Mouse (Mus musculus): ENCODE data around the gene Mdm2.

DNA sequence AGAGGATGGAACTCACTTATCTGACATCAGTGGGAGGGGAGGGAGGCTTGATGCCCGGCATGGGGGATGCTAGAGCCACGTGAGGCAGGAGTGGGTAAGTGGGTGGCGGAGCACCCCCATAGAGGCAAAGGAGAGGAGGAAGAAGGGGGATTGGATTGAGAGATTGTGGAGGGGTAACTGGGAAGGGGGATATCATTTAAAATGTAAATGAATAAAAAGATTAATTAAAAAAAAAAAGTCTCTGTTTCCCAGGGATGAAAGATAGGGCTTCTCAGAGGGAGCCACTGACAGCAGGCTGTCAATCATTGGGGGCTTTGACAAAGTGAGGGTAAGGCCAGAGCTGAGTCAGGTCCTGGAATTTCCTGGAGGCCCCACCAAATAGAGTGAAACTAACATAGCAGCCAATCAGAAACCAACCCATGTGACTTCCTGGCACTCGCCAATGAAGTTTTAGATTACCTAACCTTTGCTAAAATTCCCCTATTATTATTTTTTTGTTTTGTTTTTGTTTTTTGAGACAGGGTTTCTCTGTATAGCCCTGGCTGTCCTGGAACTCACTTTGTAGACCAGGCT lies 4.5 kb upstream of the Mdm2 start:
- TF ChIP-seq CTCF (conservative IDR thresholded peaks at IDR 0.05; ENCODE audit: insufficient read depth, insufficient read length, low read depth, low read length) (no peak), POLR2A (IDR thresholded peaks at IDR 0.05; ENCODE audit: low read depth, low read length) (no peak)
